Mouse (Mus musculus): ENCODE results near the gene Jtb.

DNA sequence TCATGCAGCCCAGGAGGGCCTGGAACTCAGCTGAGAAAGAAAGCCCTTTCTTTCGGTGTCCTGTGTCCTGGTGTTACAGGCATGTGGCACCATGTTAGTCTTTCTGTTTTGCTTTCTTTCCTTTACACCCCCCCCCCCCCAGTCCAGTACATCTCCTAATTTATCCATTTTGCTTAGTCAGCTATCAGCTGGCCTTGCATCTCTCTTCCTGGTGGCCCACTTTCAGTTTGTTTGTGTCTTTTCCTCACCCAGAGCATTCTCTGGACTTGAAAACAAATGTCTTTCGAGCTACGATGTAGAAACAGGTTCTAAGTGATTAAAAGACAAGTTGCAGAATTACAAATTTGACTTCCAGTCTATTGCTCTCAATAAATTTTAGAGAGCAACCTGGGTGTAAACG, 8.9 kb upstream of the Jtb start:
- TF ChIP-seq POLR2A (IDR thresholded peaks at IDR 0.05; ENCODE audit: low read depth, low read length) = no peak
- no peak for TF ChIP-seq CTCF (IDR thresholded peaks at IDR 0.05; ENCODE audit: extremely low read depth, insufficient read length, insufficient replicate concordance, low read depth, low read length)

Data from small intestine, adult 2 months (tissue).